Mouse (Mus musculus): Measurements from ENCODE around the gene Clec4a4. TPM values are rescaled to one million over a fixed set of nuclear protein-coding genes. Genes with fewer than 3 reads are reported as not detected.
"Not testable (repeated sequence)": the region's sequence is repeated elsewhere in the genome, so short reads cannot be mapped to it uniquely, and the experiment has no call there.

Gene Clec4a4
- polyA plus RNA-seq (2011; ENCODE audit: insufficient read length, low read depth, missing spikeins) = not detected in 2 replicates

DNA sequence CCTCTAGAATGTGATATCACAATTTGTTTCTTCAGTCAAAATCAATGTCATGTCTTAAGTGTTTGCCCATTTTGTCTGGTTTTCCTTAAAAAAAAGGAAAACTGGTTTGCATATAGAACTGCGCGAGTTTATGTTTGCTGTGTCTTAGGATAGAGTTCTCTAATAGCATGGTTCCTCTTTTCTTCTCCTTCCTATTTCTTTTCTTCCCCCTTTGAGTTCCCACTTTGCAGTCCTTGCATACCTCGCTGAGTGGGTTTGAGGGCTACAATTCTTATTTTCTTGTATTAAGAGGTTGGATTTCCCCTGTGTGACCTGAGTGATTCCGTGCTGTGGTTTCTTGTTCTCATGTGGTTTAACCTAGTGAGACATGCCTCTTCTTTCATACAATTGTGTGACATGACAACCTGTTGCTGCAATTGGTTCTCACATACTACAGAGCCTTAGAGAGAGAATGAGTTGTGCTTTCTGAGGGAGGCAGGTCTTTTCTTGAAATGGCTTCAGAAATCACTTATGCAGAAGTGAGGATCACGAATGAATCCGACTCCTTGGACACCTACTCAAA, at the start of gene Clec4a4:
TSS of gene Clec4a4 (plus strand) at position 492 of the 562 bp plus-strand sequence.
- Histone ChIP-seq H3K27ac (ENCODE audit: insufficient read depth, low read length) (no peak within 1 kb of the TSS), H3K4me1 (ENCODE audit: control insufficient read depth, insufficient read depth, low read length) (no peaks in the 10 kb centered on the region), H3K4me3 (ENCODE audit: insufficient read depth, low read length) (no peak within 1 kb of the TSS)
- TF ChIP-seq CTCF (IDR thresholded peaks at IDR 0.05; ENCODE audit: borderline replicate concordance, insufficient read depth, low read length) = no peak
- TF ChIP-seq POLR2A (IDR thresholded peaks at IDR 0.05; ENCODE audit: low read depth, low read length) = no peak

DNA sequence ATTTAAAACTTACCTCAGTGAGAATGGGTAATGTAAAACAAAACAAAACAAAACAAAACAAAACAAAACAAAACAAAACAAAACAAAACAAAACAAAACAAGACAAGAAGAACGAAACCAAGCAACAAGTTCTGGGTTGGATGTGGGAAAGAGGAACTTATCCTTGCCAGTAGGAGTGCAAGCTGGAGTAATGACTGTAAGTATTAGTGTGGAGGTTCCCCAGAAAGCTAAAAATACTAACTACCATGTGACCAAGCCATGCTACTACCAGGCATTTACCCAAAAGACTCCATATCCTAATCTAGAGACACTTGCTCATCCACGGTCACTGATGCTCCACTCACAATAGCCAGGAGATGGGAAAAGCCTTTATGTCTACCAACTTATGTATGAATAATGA, 43.4 kb upstream of the Clec4a4 start:
- no peaks in the 10 kb centered on the region for H3K4me1 ChIP-seq (ENCODE audit: control insufficient read depth, insufficient read depth, low read length)
- H3K4me3 ChIP-seq (ENCODE audit: insufficient read depth, low read length) = no peak overlapping the region
- TF ChIP-seq POLR2A (IDR thresholded peaks at IDR 0.05; ENCODE audit: low read depth, low read length) (no peak), CTCF (IDR thresholded peaks at IDR 0.05; ENCODE audit: borderline replicate concordance, insufficient read depth, low read length) (no peak)
- H3K27ac ChIP-seq (ENCODE audit: insufficient read depth, low read length) = no peak overlapping the region

DNA sequence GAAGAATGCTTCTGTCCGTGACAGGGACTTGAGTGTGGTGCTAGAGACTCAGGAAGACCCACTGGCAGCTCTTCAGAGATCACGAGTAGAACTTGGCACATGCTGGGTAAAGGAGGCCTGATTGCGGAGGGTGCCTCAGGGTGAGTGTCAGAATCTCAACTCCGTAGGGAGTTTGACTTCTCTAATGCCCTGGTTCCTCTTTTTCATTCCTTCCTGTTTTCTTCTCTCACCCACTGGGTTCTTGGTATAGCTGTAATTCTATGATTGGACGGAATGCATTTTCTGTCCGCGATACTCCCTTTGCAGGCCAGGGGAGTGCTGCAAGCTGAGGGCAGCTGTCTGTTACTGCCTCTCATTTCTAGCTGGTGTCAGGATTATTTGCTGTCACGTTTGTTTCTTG, 37.8 kb upstream of the Clec4a4 start, which contains the start of gene Clec4a3:
TSS of gene Clec4a3 (plus strand) at position 115 of the 400 bp plus-strand sequence.
- no peak within 1 kb of the TSS for H3K4me3 ChIP-seq (ENCODE audit: insufficient read depth, low read length)
- H3K4me1 ChIP-seq (ENCODE audit: control insufficient read depth, insufficient read depth, low read length) = no peaks in the 10 kb centered on the region
- TF ChIP-seq POLR2A (IDR thresholded peaks at IDR 0.05; ENCODE audit: low read depth, low read length) = no peak
- TF ChIP-seq CTCF (IDR thresholded peaks at IDR 0.05; ENCODE audit: borderline replicate concordance, insufficient read depth, low read length) = no peak
- no peak within 1 kb of the TSS for H3K27ac ChIP-seq (ENCODE audit: insufficient read depth, low read length)

DNA sequence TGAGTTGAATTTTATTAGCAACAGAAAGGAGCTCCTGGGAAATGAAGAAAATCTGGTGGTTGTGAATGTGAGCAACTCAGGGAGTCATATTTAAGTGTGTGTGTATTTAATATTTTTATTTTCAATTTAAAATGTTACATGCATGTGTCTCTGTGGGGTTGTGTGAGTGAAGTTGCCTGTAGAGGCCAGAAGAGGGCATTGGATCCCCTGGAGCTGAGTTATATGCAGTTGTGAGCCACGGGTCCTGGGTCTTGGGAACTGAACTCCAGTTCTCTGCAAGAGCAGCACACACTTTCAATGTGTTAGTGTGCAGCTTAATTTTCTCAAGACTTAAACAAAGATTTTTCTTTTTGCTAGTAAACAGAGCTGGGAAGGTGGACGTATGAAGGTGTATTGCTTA, 25.6 kb upstream of the Clec4a4 start:
- TF ChIP-seq POLR2A (IDR thresholded peaks at IDR 0.05; ENCODE audit: low read depth, low read length) (no peak), CTCF (IDR thresholded peaks at IDR 0.05; ENCODE audit: borderline replicate concordance, insufficient read depth, low read length) (no peak)
- H3K27ac ChIP-seq (ENCODE audit: insufficient read depth, low read length) = no peak overlapping the region
- H3K4me1 ChIP-seq (ENCODE audit: control insufficient read depth, insufficient read depth, low read length) = no peaks in the 10 kb centered on the region
- H3K4me3 ChIP-seq (ENCODE audit: insufficient read depth, low read length) = no peak overlapping the region

DNA sequence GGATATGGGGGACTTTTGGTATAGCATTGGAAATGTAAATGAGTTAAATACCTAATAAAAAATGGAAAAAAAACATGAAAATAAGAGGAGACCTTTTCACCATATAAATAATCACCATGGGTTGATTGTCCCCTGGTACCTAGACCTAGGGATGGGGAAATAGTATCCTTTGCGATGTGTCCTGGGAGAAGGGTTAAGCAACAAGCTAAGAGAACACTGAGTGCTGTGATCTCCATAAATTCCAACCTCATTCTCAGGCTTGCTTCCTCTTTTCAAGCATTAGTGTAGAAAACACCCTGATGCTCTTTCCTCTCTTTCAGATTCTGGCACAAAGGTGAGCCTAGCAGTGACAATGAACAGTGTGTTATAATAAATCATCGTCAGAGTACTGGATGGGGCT, 21.1 kb upstream of the Clec4a4 start:
- no peak overlapping the region for H3K27ac ChIP-seq (ENCODE audit: insufficient read depth, low read length)

DNA sequence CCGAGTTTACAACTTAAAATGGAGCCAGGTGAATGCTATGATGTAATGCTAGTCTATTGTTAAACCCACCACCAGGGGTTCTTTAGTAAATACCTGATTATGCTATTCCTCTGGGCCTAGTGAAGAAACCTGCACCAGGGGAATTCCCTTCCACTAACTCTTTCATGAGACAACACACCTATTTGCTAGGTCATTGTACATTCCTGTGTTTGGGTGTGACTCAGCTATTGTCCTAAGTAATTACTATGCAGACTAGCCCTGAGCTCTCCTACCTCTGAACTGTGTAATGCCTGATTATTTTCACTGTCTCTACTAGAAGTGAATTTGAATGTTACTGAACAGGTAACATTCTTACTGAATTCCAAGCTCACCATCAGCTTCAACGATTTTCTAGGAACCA, 14.5 kb downstream of the Clec4a4 start:
- not testable (repeated sequence) for H3K4me1 ChIP-seq (ENCODE audit: control insufficient read depth, insufficient read depth, low read length); H3K4me3 ChIP-seq (ENCODE audit: insufficient read depth, low read length); H3K27ac ChIP-seq (ENCODE audit: insufficient read depth, low read length)

More for the DNA sequence above, 21.1 kb upstream of the Clec4a4 start:
- Histone ChIP-seq H3K4me1 (ENCODE audit: control insufficient read depth, insufficient read depth, low read length) (no peaks in the 10 kb centered on the region), H3K4me3 (ENCODE audit: insufficient read depth, low read length) (no peak overlapping the region)
- TF ChIP-seq CTCF (IDR thresholded peaks at IDR 0.05; ENCODE audit: borderline replicate concordance, insufficient read depth, low read length) (no peak), POLR2A (IDR thresholded peaks at IDR 0.05; ENCODE audit: low read depth, low read length) (no peak)

DNA sequence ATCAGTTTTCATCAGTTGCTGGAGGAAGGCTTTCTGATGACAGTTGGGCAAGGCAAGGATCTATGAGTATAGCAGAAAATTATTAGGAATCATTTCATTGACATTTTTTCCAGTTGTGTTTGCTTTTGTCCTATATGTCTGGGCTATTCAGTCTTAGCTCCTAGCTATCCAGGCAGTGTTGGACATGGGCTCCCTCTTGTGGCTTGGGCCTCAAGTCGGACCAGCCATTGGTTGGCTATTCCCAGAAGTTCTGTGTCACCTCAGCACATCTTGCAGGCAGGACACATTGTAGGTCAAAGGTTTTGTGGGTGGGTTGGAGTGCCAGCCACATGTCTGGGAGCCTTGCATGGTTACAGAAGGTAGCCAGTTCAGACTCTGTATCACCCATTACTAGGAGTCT, 15.4 kb downstream of the Clec4a4 start:
- H3K4me1 ChIP-seq (ENCODE audit: control insufficient read depth, insufficient read depth, low read length) = no peaks in the 10 kb centered on the region
- no peak overlapping the region for H3K27ac ChIP-seq (ENCODE audit: insufficient read depth, low read length)
- no peak for TF ChIP-seq POLR2A (IDR thresholded peaks at IDR 0.05; ENCODE audit: low read depth, low read length)
- no peak for TF ChIP-seq CTCF (IDR thresholded peaks at IDR 0.05; ENCODE audit: borderline replicate concordance, insufficient read depth, low read length)
- no peak overlapping the region for H3K4me3 ChIP-seq (ENCODE audit: insufficient read depth, low read length)

DNA sequence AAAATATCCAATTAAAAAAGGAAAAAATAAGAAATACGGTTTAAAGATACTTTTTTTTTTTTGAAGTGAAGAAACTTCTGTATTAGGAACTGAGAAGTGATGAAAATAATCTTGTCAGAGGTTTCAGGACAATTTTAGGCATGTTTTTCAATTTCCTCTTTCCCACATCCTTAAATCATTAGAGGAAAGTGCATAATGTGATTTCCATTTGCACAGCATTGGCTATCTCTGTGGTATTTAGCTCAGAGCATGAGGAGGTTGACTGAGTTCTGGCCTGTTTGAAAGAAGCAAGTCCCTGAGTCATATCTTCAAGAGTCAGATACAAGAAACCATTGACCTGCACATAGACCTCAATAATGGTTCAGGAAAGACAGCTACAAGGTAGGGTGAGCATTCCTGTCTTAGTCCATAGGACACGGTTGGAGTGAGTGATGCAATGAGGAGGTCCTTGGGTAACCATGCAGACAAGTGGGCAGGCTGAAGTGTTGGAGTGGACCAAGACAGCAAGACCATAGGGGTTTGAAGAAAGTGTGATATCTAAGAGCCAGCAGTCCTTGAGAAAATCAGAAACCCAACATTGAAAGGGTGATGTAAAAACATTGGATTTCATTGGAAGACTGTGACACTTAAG, 59.7 kb downstream of the Clec4a4 start, which contains the start of gene Clec4b1:
TSS of gene Clec4b1 (plus strand) at position 221 of the 631 bp plus-strand sequence.
- H3K4me1 ChIP-seq (ENCODE audit: control insufficient read depth, insufficient read depth, low read length) = no peaks in the 10 kb centered on the region
- H3K4me3 ChIP-seq (ENCODE audit: insufficient read depth, low read length) = no peak within 1 kb of the TSS
- TF ChIP-seq POLR2A (IDR thresholded peaks at IDR 0.05; ENCODE audit: low read depth, low read length) (no peak), CTCF (IDR thresholded peaks at IDR 0.05; ENCODE audit: borderline replicate concordance, insufficient read depth, low read length) (no peak)
- H3K27ac ChIP-seq (ENCODE audit: insufficient read depth, low read length) = no peak within 1 kb of the TSS

Other genes starting within 250 kb of the Clec4a4 start
- gene Slc2a3, start 188.7 kb upstream of the Clec4a4 start, polyA plus RNA-seq (2011; ENCODE audit: insufficient read length, low read depth, missing spikeins) = 4.9 and 6.1 TPM in 2 replicates
- gene Foxj2, start 170.5 kb upstream of the Clec4a4 start, polyA plus RNA-seq (2011; ENCODE audit: insufficient read length, low read depth, missing spikeins) = 19.8 and 23.7 TPM in 2 replicates
- gene C3ar1, start 134.2 kb upstream of the Clec4a4 start, polyA plus RNA-seq (2011; ENCODE audit: insufficient read length, low read depth, missing spikeins) = 1.3 and 2.3 TPM in 2 replicates
- gene Necap1, start 115.9 kb upstream of the Clec4a4 start, polyA plus RNA-seq (2011; ENCODE audit: insufficient read length, low read depth, missing spikeins) = 45.2 and 47.4 TPM in 2 replicates
- not detected in 2 replicates for gene Clec4a1, start 68.5 kb upstream of the Clec4a4 start, polyA plus RNA-seq (2011; ENCODE audit: insufficient read length, low read depth, missing spikeins)
- gene Clec4a3, start 37.9 kb upstream of the Clec4a4 start, polyA plus RNA-seq (2011; ENCODE audit: insufficient read length, low read depth, missing spikeins) = not detected in 2 replicates
- not detected in 2 replicates for gene Clec4b1, start 59.6 kb downstream of the Clec4a4 start, polyA plus RNA-seq (2011; ENCODE audit: insufficient read length, low read depth, missing spikeins)
- gene Clec4a2, start 116.1 kb downstream of the Clec4a4 start, polyA plus RNA-seq (2011; ENCODE audit: insufficient read length, low read depth, missing spikeins) = 0.68 TPM in 1 of 2 replicates, not detected in the other
- not detected in 2 replicates for gene Clec4b2, start 182.5 kb downstream of the Clec4a4 start, polyA plus RNA-seq (2011; ENCODE audit: insufficient read length, low read depth, missing spikeins)
- gene Clec4n, start 239.5 kb downstream of the Clec4a4 start, polyA plus RNA-seq (2011; ENCODE audit: insufficient read length, low read depth, missing spikeins) = 0.77 TPM in 1 of 2 replicates, not detected in the other

Measured in embryonic fibroblast, embryonic 13.5 days (primary cell).